Mouse (Mus musculus) CH12.LX (cell line): ENCODE measurements around the gene Rnd1. TPM values are rescaled to one million over a fixed set of nuclear protein-coding genes. Genes with fewer than 3 reads are reported as not detected.

Experiments
- DNase-seq: peaks from one replicate; pipeline ENCODE4 v3.0.0-alpha.2; 2013; ENCODE audit errors: extremely low read depth
- H3K27ac ChIP-seq: 2 replicates; pipeline ENCODE4 v1.5.1; 2012; ENCODE audit warnings: low read depth, mild to moderate bottlenecking, control low read depth, moderate library complexity; ENCODE audit not compliant: insufficient read depth
- H3K27me3 ChIP-seq: replicated peaks from 2 replicates; pipeline ENCODE3; 2012; ENCODE audit warnings: inconsistent platforms
- H3K36me3 ChIP-seq, 2 experiments: replicated peaks in 1 of 2; 2 replicates each; pipeline versions ENCODE3 to v1.6.1; 2012; ENCODE audit warnings: inconsistent platforms in 1 of 2, low read length in 1 of 2, mild to moderate bottlenecking in 1 of 2, mixed read lengths in 1 of 2, moderate library complexity in 1 of 2; ENCODE audit not compliant: control insufficient read depth in 1 of 2, insufficient read depth in 1 of 2
- H3K4me1 ChIP-seq, 2 experiments: 2 replicates each; pipeline ENCODE4 v1.6.1; 2012; ENCODE audit warnings: inconsistent platforms in 1 of 2, moderate library complexity in 1 of 2; ENCODE audit not compliant: insufficient read depth in 2 of 2, control insufficient read depth in 1 of 2
- H3K4me2 ChIP-seq: 2 replicates; pipeline ENCODE4 v1.6.1; 2012; ENCODE audit warnings: low read depth, mild to moderate bottlenecking, control low read depth; ENCODE audit not compliant: poor library complexity, insufficient read depth, severe bottlenecking
- H3K4me3 ChIP-seq, 3 experiments: fragments of 150-350 bp in 1 of 3; sonication (generic) in 1 of 3; replicated peaks in 1 of 3; 2 replicates each; pipeline versions ENCODE3 to v1.5.1; 2011 to 2012; ENCODE audit warnings: low read depth in 2 of 3, low read length in 2 of 3, mild to moderate bottlenecking in 2 of 3, moderate library complexity in 2 of 3, control low read depth in 1 of 3, improper control_type of control experiment in 1 of 3, inconsistent platforms in 1 of 3, mixed read lengths in 1 of 3; ENCODE audit not compliant: poor library complexity in 1 of 3
- H3K79me2 ChIP-seq: replicated peaks from 2 replicates; pipeline ENCODE4 v1.6.1; 2012; ENCODE audit warnings: mild to moderate bottlenecking, moderate library complexity; ENCODE audit not compliant: control insufficient read depth, poor library complexity, insufficient read depth, severe bottlenecking; ENCODE audit errors: extremely low read depth
- H3K9ac ChIP-seq: 2 replicates; pipeline ENCODE4 v1.6.1; 2012; ENCODE audit warnings: low read depth, mild to moderate bottlenecking, control low read depth, moderate library complexity; ENCODE audit not compliant: insufficient read depth
- H3K9me3 ChIP-seq: replicated peaks from 2 replicates; pipeline ENCODE3; 2012; ENCODE audit warnings: low read length, inconsistent platforms, mixed read lengths
- CHD2 ChIP-seq: IDR thresholded peaks from 2 replicates; pipeline ENCODE4 v1.6.1; 2011; ENCODE audit warnings: low read length, improper control_type of control experiment
- CTCF ChIP-seq, 2 experiments: IDR thresholded peaks in 1 of 2; conservative IDR thresholded peaks in 1 of 2; 2 replicates each; pipeline ENCODE4 v1.5.1; 2011 to 2012; ENCODE audit warnings: low read depth in 2 of 2, low read length in 2 of 2, improper control_type of control experiment in 1 of 2, inconsistent platforms in 1 of 2, mild to moderate bottlenecking in 1 of 2, moderate library complexity in 1 of 2
- EP300 ChIP-seq: IDR thresholded peaks from 2 replicates; pipeline ENCODE4 v1.6.1; 2011; ENCODE audit warnings: low read length, improper control_type of control experiment
- IRF4 ChIP-seq: IDR thresholded peaks from 2 replicates; pipeline ENCODE4 v1.6.1; 2014; ENCODE audit warnings: low read depth, mild to moderate bottlenecking, inconsistent platforms, low read length, improper control_type of control experiment
- JUN ChIP-seq: IDR thresholded peaks from 2 replicates; pipeline ENCODE4 v1.6.1; 2011; ENCODE audit warnings: low read depth, mild to moderate bottlenecking, low read length, improper control_type of control experiment, moderate library complexity; ENCODE audit not compliant: insufficient read depth
- KAT2A ChIP-seq: IDR thresholded peaks from 2 replicates; pipeline ENCODE4 v1.6.1; 2012; ENCODE audit warnings: low read length, improper control_type of control experiment, inconsistent platforms; ENCODE audit not compliant: insufficient replicate concordance
- MAFK ChIP-seq: IDR thresholded peaks from 2 replicates; pipeline ENCODE4 v1.6.1; 2011; ENCODE audit warnings: low read length, improper control_type of control experiment; ENCODE audit not compliant: insufficient replicate concordance
- MEF2A ChIP-seq: IDR thresholded peaks from 2 replicates; pipeline ENCODE4 v1.6.1; 2014; ENCODE audit warnings: low read depth, mild to moderate bottlenecking, inconsistent platforms, low read length, improper control_type of control experiment, borderline replicate concordance
- MXI1 ChIP-seq: IDR thresholded peaks from 2 replicates; pipeline ENCODE4 v1.6.1; 2011; ENCODE audit warnings: mild to moderate bottlenecking, low read depth, low read length, improper control_type of control experiment
- NELFE ChIP-seq: IDR thresholded peaks from 2 replicates; pipeline ENCODE4 v1.6.1; 2011; ENCODE audit warnings: low read depth, low read length, improper control_type of control experiment
- NRF1 ChIP-seq: IDR thresholded peaks from 2 replicates; pipeline ENCODE4 v1.6.1; 2014; ENCODE audit warnings: low read depth, mild to moderate bottlenecking, inconsistent platforms, low read length, improper control_type of control experiment, moderate library complexity
- PAX5 ChIP-seq: IDR thresholded peaks from 2 replicates; pipeline ENCODE4 v1.6.1; 2012; ENCODE audit warnings: low read length, inconsistent platforms, mixed read lengths
- RAD21 ChIP-seq: IDR thresholded peaks from 2 replicates; pipeline ENCODE4 v1.6.1; 2011; ENCODE audit warnings: low read depth, mild to moderate bottlenecking, low read length, improper control_type of control experiment, moderate library complexity
- RCOR1 ChIP-seq: conservative IDR thresholded peaks from 2 replicates; pipeline ENCODE4 v1.6.1; 2012; ENCODE audit warnings: low read depth, mild to moderate bottlenecking, inconsistent platforms, low read length, improper control_type of control experiment
- TBP ChIP-seq: conservative IDR thresholded peaks from 2 replicates; pipeline ENCODE4 v1.6.1; 2011; ENCODE audit warnings: low read depth, low read length, improper control_type of control experiment
- TCF12 ChIP-seq: IDR thresholded peaks from 2 replicates; pipeline ENCODE4 v1.6.1; 2014; ENCODE audit warnings: low read depth, mild to moderate bottlenecking, inconsistent platforms, low read length, improper control_type of control experiment
- UBTF ChIP-seq: IDR thresholded peaks from 2 replicates; pipeline ENCODE4 v1.6.1; 2012; ENCODE audit warnings: low read depth, mild to moderate bottlenecking, inconsistent platforms, low read length, improper control_type of control experiment, moderate library complexity
- USF1 ChIP-seq: IDR thresholded peaks from 2 replicates; pipeline ENCODE4 v1.6.1; 2014; ENCODE audit warnings: low read depth, mild to moderate bottlenecking, inconsistent platforms, low read length, improper control_type of control experiment
- USF2 ChIP-seq: conservative IDR thresholded peaks from 2 replicates; pipeline ENCODE4 v1.6.1; 2011; ENCODE audit warnings: low read depth, low read length, improper control_type of control experiment
- ZMIZ1 ChIP-seq: IDR thresholded peaks from 2 replicates; pipeline ENCODE4 v1.6.1; 2012; ENCODE audit warnings: low read depth, mild to moderate bottlenecking, inconsistent platforms, low read length, improper control_type of control experiment
- ZNF384 ChIP-seq: IDR thresholded peaks from 2 replicates; pipeline ENCODE4 v1.6.1; 2012; ENCODE audit warnings: low read depth, low read length, improper control_type of control experiment, inconsistent platforms
- dilution Hi-C: fragments of 300-500 bp; cut with MboI; formaldehyde crosslinking; loops from 2 replicates; pipeline ENCODE4 v1.14.3; 2020; ENCODE audit warnings: low sequenced_read_pairs; ENCODE audit not compliant: extremely low pct_unique_long_range_greater_than_20kb, extremely low pct_ligation_motif_present
- in situ Hi-C: fragments of 300-500 bp; cut with MboI; formaldehyde crosslinking; loops from 3 replicates; pipeline ENCODE4 v1.14.3; 2019; ENCODE audit warnings: low sequenced_read_pairs, low pct_ligation_motif_present, low pct_unique_long_range_greater_than_20kb, mixed read lengths
- polyA plus RNA-seq: library from polyadenylated mRNA; unstranded; fragments of >175 nt; gene quantifications from 2 replicates; pipeline ENCODE4 v1.2.1, GENCODE M21; 2012; ENCODE audit warnings: low read depth; ENCODE audit not compliant: insufficient read length
- total RNA-seq, 2 experiments: library from RNA; depleted of rRNA; stranded (reverse); fragments of 300-350 nt in 1 of 2; fragments of >200 nt in 1 of 2; gene quantifications; 2 replicates each; pipeline ENCODE4 v1.2.3; 2012 to 2014

Rnd1 gene
- total and polyA plus RNA-seq, 3 experiments = 6.0 to 9.4 (median 6.3) TPM

DNA sequence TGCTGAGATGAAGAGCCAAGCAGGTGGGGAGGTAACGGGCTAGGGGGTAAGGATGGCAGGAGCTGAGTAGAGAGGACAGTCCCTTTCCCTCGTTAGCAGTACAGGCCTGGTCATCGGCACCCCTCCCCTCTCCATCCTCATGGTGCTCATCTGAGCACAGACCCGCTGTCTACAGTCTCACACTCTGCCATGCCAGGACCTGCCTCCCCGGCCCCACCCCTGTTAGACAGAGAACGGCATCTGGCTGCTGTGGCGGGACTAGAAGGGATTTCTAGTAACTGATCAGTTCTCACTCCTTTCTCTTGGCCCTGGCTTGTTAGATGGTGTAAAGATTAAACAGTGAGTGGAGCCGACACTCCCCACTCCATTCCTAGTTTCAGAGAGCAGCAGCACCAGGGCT is 30.5 kb downstream of the Rnd1 start:
- no peak for TF ChIP-seq NELFE
- TF ChIP-seq USF1 = no peak
- no peak for TF ChIP-seq NRF1
- no peak for TF ChIP-seq JUN
- TF ChIP-seq ZMIZ1 = no peak
- no peak for TF ChIP-seq MXI1
- TF ChIP-seq MAFK = no peak
- no peak for TF ChIP-seq RCOR1
- TF ChIP-seq CTCF (conservative IDR thresholded peaks at IDR 0.05 in 1 of 2, IDR thresholded peaks at IDR 0.05 in 1 of 2; ENCODE audit: low read depth in 2 of 2, low read length in 2 of 2) = no peak
- TF ChIP-seq RAD21 = no peak

DNA sequence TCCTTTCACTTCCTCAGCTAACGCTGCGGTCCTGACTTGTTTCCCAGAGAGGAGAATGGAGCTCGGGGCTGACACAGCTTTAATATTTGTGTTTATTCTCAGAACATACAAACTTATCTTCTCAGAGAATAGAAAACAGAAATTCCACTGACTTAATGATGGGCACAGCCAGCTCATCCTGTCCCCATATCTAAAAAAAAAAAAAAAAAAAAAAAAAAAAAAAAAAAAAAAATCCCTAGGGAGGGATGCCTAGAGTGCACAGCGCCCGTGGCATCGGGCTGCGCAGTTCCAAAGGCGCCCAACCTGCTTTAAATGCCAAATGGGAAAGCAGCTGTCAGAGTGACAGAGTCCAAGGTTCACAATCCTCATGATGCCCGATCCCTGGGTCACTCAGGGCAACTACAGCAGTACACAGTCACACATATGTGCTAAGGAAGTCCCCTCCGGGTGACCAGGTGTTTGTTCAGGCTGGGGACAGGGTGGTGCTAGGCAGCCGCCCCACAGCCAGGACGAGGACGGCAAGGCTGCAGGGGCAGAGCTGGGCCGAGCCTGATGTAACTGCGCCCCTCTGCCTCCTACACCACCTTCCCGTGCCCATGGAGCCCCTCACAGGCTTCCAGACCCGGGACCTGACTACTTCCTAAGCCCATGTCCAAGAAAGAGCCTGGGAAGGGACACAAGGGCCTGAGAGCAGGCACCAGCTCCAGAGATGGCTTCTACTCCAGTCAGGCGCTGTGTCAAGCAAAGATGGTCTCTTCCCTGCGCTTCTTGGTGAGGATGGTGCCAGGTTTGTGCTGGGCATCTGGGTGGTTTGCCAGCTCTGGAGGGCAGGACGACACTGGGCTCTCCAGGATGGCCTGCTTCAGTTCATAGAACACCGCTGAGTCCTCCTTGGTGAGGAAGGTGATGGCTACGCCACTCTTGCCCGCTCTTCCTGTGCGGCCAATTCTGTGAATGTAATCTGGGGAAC is 31.9 kb downstream of the Rnd1 start:
- Histone ChIP-seq H3K27me3 (no peaks in the 10 kb centered on the region), H3K79me2 (no peaks in the 10 kb centered on the region), H3K9me3 (no peaks in the 10 kb centered on the region), H3K4me1 (peaks cover 3 to 9% of the 10 kb centered on the region in 2 experiments; a peak in 3 of 4 replicates), H3K9ac (no peak overlapping the region), H3K36me3 (peaks cover 69 to 87% of the 10 kb centered on the region in 2 experiments), H3K4me2 (no peak overlapping the region), H3K4me3 (no peak overlapping the region), H3K27ac (no peak overlapping the region)
- no peak for TF ChIP-seq MXI1
- TF ChIP-seq MAFK = no peak
- TF ChIP-seq KAT2A = no peak
- TF ChIP-seq EP300 = no peak
- no peak; the same call in none of the 2 replicates for TF ChIP-seq ZNF384
- no peak for TF ChIP-seq TBP
- no peak for TF ChIP-seq IRF4
- TF ChIP-seq MEF2A = no peak
- TF ChIP-seq UBTF = no peak
- TF ChIP-seq CHD2 = no peak
- TF ChIP-seq TCF12 = no peak
- no peak for TF ChIP-seq USF2
- no peak for TF ChIP-seq USF1
- no peak for TF ChIP-seq CTCF (conservative IDR thresholded peaks at IDR 0.05 in 1 of 2, IDR thresholded peaks at IDR 0.05 in 1 of 2; ENCODE audit: low read depth in 2 of 2, low read length in 2 of 2)
- no peak for TF ChIP-seq PAX5
- dilution Hi-C loops = no loop called here
- no peak for DNase-seq
- in situ Hi-C loops = no loop called here

More for the DNA sequence above, 30.5 kb downstream of the Rnd1 start:
- DNase-seq = no peak
- no peaks in the 10 kb centered on the region for H3K79me2 ChIP-seq
- H3K4me2 ChIP-seq = no peak overlapping the region
- H3K4me1 ChIP-seq = no peaks in the 10 kb centered on the region
- no peaks in the 10 kb centered on the region for H3K27me3 ChIP-seq
- H3K36me3 ChIP-seq = peaks cover 82 to 95% of the 10 kb centered on the region in 2 experiments
- dilution Hi-C loops = no loop called here
- no peak overlapping the region for H3K4me3 ChIP-seq
- no peaks in the 10 kb centered on the region for H3K9me3 ChIP-seq
- in situ Hi-C loops = no loop called here
- no peak overlapping the region for H3K9ac ChIP-seq
- no peak overlapping the region for H3K27ac ChIP-seq
